Mouse (Mus musculus) heart, postnatal 10 days (tissue): ENCODE measurements at regions not wholly inside any gene's neighbourhood (a gene's known extent, or its start where the extent isn't known, plus 50 kb on each side); places are given as distances from the start of the nearest gene placed in this dataset.
A peak's percentile ranks its signal among the peaks of the same experiment; 100 is the strongest.

ENCODE experiments used
- DNase-seq, 2 experiments: peaks; one replicate each; pipeline ENCODE4 v3.0.0; 2021
- intact Hi-C: fragments of 180-260 bp; cut with DNase I; formaldehyde crosslinking; loops from one replicate; pipeline ENCODE4 v1.15.1; 2025

GRCm38 (mm10) chr19:21106241-21106669, 152.3 kb upstream of the Tmc1 start:
- peak; percentile 17 to 28 for DNase-seq
- intact Hi-C loops = loop anchor here (5.0 kb wide), 1 partner anchor 166 kb away; the partner anchor contains the start of gene Zfand5

DNA sequence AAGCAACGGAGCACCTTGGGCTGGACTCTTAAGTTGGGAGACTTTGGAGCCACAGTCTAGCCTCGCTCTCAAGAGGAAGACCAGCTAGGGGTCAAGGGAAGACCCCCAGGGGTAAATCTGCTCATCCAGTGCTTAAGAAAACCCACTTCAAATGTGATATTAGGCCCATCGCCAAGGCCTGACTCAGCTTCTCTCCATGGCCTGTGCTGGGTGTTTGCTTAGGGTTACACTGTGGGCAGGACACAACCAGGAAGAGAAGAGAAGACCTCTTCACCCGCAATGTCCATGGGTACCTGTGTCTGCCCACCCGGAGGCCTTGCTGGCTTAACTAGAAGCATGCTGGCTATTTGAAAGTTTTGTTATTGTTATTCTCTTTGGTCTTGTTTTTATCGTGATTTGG, 151.0 kb upstream of the Tmc1 start:
- intact Hi-C loops = loop anchor here (5.0 kb wide), 1 partner anchor 167 kb away; the partner anchor contains the start of gene Zfand5
- DNase-seq = no peak

- intact Hi-C loops = no loop called here
- peak; percentile 5 to 15 for DNase-seq
These were observed 150.5 kb upstream of the Tmc1 start for GRCm38 (mm10) chr19:21104462-21104936.

- DNase-seq = no peak
- intact Hi-C loops = no loop called here
These were observed 124.0 kb upstream of the Tmc1 start for GRCm38 (mm10) chr19:21077771-21078548.

DNA sequence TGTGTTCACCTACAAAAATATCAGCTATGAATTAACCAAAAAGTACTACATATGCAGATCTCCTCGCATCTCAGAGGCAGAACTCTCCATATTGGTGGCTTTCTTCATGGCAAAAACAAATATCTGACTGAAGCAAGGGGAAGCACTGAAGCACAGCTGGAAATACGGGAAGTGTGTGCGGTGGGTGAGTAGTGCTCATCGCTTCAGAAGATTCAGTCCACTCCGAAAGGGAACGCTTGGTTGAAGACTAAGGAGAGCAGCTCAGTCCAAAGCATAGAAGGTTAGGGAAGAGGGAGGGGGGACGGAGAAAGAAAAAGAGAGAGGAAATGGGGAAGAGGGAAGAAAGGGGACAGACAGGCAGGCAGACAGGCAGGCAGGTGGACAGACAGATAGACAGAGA, 114.4 kb upstream of the Tmc1 start:
- intact Hi-C loops = no loop called here

DNA sequence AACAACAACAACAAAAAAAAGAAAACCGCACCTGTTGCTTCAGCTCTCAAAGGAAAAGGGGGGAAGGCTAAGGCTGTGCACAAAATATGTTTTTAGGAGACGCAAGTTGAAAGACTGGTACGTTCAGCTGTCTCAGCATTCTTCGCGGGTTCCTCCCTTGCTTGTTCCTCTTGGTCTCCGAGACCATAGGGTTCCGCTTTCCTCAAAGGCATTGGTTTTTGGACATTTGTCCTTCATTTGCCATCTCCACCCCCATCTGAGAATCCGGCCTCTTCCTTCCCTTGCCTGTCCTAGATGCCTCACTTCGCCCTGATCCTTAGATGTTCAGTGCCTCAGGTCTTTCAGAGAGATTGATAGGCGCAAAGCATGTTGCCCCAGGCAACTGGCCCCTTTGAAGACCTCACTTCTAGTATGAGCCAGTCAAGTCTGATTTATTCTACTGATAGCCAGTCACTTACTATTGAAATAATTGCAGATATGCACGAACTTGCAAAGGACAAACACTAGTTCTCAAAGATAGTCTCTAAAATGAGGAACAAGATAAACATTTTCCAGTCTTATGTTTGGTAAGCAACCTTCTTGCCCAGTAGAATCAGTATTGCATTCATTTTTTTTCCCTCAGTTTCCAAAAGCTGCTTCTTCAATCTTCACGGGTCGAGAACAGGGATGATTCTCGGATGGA, 112.6 kb upstream of the Tmc1 start:
- DNase-seq = peak in 1 of 2 experiments; percentile 6
- intact Hi-C loops = no loop called here

More for the DNA sequence above, 114.4 kb upstream of the Tmc1 start:
- no peak for DNase-seq

GRCm38 (mm10) chr19:21064902-21065301, 110.9 kb upstream of the Tmc1 start:
- intact Hi-C loops = no loop called here

GRCm38 (mm10) chr19:21053597-21054544, 99.9 kb upstream of the Tmc1 start:
- intact Hi-C loops = no loop called here
- DNase-seq = no peak

More at GRCm38 (mm10) chr19:21064902-21065301, 110.9 kb upstream of the Tmc1 start:
- no peak for DNase-seq

DNA sequence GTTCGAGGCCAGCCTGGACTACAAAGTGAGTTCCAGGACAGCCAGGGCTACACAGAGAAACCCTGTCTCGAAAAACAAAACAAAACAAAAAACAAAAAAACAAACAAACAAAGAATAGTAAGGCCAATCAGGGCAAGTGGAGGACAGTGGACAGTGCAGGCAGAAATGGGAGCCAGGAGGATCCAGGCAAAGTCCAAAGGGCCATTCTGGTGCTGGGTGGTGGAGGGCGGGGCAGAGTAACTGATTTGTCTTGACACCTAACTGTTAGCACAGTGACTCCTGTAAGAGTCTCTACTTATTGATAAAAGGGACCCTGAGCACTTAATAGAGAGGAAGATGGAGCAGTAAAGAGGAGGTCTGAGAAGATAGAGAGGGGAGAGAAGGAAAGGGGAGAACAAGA, 98.8 kb upstream of the Tmc1 start:
- no peak for DNase-seq

DNA sequence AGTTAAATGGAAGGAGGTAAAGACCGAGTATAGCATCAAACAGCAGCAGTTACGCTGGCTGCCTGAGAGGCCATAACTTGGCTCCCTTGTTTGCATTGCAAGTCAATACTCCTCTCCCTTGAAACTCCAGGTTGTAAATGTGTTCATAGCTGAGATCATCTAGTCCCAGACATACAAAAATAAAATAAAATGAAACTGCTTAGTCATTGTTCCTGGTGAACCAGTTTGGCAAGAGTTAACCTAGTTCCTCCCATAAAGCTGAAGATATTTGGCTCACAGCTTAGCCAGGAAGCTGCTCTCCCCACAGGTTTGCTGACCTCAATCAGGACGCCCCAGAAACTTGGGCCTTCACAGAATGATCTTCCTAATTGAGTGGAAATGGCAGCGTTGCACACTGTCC, 97.9 kb upstream of the Tmc1 start:
- no peak for DNase-seq
- intact Hi-C loops = no loop called here

More for the DNA sequence above, 98.8 kb upstream of the Tmc1 start:
- intact Hi-C loops = no loop called here

- peak in 1 of 2 experiments; percentile 13 for DNase-seq
- intact Hi-C loops = no loop called here
These were observed 97.2 kb upstream of the Tmc1 start for GRCm38 (mm10) chr19:21050994-21051721.

DNA sequence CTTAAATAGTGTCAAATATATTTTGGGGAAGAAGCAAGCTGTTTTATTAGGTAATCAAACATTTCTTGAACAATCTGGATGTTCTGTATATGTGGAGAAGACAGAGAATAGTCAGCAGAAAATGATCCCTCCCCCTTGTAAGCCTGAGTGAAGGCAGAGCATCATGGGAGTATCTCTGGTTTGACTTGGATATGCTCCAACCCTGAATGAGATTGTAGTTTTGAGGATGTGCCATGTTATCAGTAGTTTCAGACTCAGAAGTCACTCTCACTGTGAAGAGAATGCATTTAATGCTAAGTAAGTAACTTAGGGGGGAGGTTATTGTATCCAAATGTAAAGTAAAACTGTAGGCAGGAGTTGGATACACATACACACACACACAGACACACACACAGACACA, 95.3 kb upstream of the Tmc1 start:
- intact Hi-C loops = no loop called here
- no peak for DNase-seq

- intact Hi-C loops = no loop called here
- DNase-seq = no peak
These were observed 91.6 kb upstream of the Tmc1 start for GRCm38 (mm10) chr19:21045565-21045964.

GRCm38 (mm10) chr19:21043958-21044357, 90.0 kb upstream of the Tmc1 start:
- no peak for DNase-seq
- intact Hi-C loops = no loop called here

DNA sequence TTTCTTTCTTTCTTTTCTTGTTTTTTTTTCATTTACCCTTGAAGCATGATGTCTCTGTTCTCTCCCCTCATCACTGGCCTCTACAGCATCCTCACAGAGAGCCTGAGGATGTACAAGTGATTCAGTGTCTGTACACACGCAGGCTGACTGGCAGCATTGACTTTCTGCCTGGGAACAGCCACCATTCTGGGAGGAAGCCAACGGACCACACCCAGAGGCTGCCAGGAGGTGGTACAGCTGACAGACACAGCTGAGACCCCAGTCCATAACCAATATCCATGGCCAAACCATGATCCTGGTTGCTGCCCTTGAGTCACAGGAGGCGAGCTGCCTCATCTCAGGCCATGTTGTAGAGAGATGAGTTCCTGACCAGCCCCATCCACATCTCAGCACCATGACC, 88.5 kb upstream of the Tmc1 start:
- intact Hi-C loops = no loop called here
- no peak for DNase-seq

DNA sequence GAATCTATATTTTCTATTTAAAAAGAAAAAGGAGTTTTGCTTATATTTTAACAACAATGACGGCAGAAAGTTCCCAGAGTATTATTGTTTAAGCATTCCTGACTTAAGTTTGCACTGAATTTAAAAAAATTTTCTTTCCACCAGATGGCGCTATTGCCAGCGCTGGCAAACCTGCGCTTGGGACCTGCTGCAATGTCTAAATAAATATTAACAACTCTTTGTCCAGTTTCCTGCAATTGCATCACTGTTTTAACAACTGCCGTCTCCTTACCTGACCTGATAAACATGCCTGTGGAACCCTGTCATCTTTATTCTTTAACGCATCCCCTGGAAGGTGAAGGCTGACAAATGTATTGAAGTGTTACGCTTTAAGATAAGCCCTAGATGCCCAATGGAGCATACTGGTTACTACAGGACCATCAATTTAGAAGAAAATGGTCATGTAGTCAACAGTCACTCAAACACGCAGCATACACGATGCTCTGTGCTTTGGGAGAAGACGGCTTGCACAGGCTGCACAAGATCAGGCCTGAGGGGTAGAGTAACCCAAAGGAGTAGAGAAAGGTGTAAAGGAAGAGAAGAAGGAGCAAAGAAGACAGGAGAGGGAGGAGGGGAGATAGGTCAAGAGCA, 83.6 kb upstream of the Tmc1 start:
- intact Hi-C loops = loop anchor here (2.0 to 5.0 kb wide), 6 partner anchors 140 to 525 kb away; no protein-coding TSS in a partner anchor
- DNase-seq = peak; percentile 46 to 70

DNA sequence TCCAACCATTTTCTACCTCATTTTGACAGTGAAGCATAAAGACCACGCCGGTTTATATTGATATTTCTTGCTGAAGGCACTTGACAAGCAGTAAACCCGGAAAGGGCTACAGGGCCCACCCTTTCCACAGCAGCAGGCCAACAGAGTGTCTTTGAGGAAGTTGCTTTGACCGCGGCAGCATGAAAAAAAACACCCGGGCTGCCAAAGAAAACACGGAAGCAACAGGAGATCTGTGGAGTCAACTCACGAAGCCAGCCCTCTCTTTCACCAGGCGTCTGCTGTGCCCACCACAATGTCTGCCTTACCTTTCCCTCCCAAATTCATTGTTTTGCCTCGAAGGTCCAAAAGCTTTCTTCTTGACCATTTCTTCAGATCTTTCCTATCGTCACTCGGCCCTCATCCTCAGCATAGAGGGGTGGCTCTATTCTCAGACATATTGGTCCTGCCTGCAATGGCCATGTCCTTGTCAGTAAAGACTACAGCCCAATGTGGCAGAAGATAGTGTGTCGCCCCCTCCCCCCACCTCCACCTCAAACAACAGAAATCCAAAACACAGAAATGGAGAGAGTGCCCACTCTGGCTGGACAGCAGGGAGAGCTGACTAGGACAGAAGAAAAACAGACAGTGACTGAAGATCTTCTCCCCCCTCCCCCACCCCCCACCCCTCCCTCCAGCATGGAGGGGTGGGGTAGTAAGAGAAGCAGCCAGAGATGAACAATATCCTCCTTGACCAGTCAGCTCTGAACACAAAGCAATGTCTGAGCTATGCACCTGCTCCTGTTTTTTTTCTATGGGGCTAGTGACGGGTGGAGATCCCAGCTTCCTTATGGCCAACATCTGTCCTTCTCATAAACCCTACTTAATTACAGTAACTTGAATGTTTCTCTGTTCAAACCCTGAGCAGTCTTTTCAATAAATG, 82.8 kb upstream of the Tmc1 start:
- intact Hi-C loops = loop anchor here (2.0 to 5.0 kb wide), 5 partner anchors 141 to 526 kb away; no protein-coding TSS in a partner anchor

DNA sequence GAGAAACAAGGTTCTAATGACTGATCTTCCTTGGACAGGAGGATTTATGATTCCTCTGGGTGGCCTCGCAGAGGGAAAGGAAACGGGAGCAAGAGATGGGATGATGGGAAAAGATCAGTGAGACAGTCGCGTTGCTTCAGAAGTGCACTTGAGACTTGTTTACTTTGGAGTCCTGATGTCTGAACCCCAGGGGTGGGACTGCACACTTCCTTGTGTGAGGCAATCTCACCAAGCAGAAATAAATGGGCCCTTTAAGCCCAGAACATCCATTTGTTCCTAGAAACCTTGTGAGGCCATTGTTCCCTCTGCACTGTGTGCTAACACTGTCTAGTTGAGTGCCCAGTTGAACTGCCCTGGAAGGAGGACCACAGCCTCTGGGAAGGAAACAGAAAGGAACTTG, 81.5 kb upstream of the Tmc1 start:
- no peak for DNase-seq
- intact Hi-C loops = loop anchor here (5.0 kb wide), 4 partner anchors 142 to 527 kb away; no protein-coding TSS in a partner anchor

More for the DNA sequence above, 82.8 kb upstream of the Tmc1 start:
- DNase-seq = peak; percentile 68 to 75
